Mouse (Mus musculus) embryo, embryonic 10.5 days (tissue): ENCODE results near the gene Lrp8.

Experiments
- DNase-seq: peaks from one replicate; pipeline ENCODE4 v3.0.0-alpha.2; 2015; ENCODE audit warnings: low spot score

Lrp8 gene

DNA sequence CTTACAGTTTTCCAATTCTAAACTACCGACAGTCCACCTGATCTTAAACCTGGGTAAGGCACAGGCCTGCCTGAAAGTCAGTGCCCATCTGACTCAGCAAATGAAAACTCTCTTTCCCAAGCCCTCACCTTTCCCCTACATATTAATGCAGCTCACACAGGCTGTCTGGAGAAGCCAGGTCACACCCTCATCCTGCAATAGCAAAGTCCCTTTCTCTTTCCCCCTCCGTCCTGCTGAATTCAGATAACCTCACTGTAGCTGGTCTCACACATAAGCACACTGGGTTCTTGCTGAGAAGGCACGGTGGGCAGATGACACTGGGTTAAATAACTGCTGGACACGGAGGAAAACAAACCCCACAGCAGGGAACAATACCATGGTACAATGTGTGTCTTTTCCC lies 119.9 kb downstream of the Lrp8 start:
- no peak for DNase-seq

DNA sequence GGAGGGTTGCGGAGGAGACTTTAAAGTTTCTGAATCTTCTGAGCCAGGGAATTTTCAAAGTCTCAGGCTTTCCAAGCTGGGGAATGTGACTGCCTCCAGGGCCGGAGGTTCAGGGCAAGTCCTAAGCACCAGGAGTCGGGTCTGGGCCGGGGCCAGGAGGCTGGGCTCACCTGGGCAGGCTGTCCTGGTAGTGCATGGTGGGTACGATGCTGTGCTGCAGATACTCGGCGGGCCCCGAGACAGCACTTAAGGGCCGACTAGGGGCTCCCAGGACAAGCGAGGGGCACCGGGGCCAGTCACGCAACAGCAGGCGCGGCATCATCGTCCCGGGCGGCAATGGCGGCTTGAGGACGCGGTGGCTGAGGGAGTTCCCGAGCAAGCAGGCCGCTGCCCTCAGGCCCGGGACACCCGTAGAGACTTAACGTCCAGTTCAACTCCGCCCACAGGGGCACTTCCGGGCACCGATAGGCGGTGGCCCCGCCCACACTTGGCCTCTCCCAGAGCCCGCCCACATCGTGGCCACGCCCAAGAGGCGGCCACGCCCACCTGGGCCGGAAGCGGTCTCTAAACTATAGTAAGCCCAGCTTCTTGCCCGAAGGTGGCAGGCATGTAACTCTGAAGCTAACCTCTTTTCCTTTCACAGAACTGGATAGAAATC lies 121.2 kb downstream of the Lrp8 start, which contains the start of gene Cpt2:
Gene Cpt2, minus strand, starts transcription at position 466 of the 658 bp plus-strand sequence.
- DNase-seq, result peak; percentile 99

- DNase-seq, result no peak
Measured at GRCm38 (mm10) chr4:107923803-107924194, 121.7 kb downstream of the Lrp8 start.
